Mouse (Mus musculus) liver, adult 2 months (tissue): ENCODE results near the gene Mras. TPM values are rescaled to one million over a fixed set of nuclear protein-coding genes. Genes with fewer than 3 reads are reported as not detected.

Experiments used
- DNase-seq: peaks from one replicate; pipeline ENCODE4 v3.0.0-alpha.2; 2011; ENCODE audit warnings: low read depth, low spot score; ENCODE audit errors: extremely low read depth
- H3K27ac ChIP-seq: fragments of 200-500 bp; replicated peaks from 2 replicates; pipeline ENCODE4 v1.5.1; 2012; ENCODE audit warnings: low read depth, mild to moderate bottlenecking, control low read depth, inconsistent platforms, low read length; ENCODE audit not compliant: insufficient read depth
- H3K27me3 ChIP-seq: fragments of 200-500 bp; 2 replicates; pipeline ENCODE4 v1.6.1; 2012; ENCODE audit warnings: mild to moderate bottlenecking, moderate library complexity, low read length, inconsistent platforms; ENCODE audit not compliant: control insufficient read depth, insufficient read depth
- H3K36me3 ChIP-seq: fragments of 200-500 bp; 2 replicates; pipeline ENCODE4 v1.6.1; 2012; ENCODE audit warnings: low read length, inconsistent platforms; ENCODE audit not compliant: control insufficient read depth, insufficient read depth
- H3K4me1 ChIP-seq: fragments of 200-500 bp; 2 replicates; pipeline ENCODE4 v1.6.1; 2011; ENCODE audit warnings: low read length; ENCODE audit not compliant: control insufficient read depth, insufficient read depth
- H3K4me3 ChIP-seq: fragments of 200-500 bp; 2 replicates; pipeline ENCODE4 v1.5.1; 2011; ENCODE audit warnings: low read depth, mild to moderate bottlenecking, control low read depth, low read length, moderate library complexity; ENCODE audit not compliant: insufficient read depth
- H3K79me2 ChIP-seq: fragments of 200-500 bp; 2 replicates; pipeline ENCODE4 v1.6.1; 2012; ENCODE audit warnings: inconsistent platforms, mild to moderate bottlenecking, low read length, moderate library complexity; ENCODE audit not compliant: control insufficient read depth, insufficient read depth
- H3K9ac ChIP-seq: fragments of 200-500 bp; 2 replicates; pipeline ENCODE4 v1.6.1; 2012; ENCODE audit warnings: low read depth, mild to moderate bottlenecking, control low read depth, inconsistent platforms, low read length
- CTCF ChIP-seq: fragments of 200-500 bp; IDR thresholded peaks from 2 replicates; pipeline ENCODE4 v1.5.1; 2011; ENCODE audit warnings: low read depth, low read length, control low read depth
- POLR2A ChIP-seq: fragments of 200-500 bp; IDR thresholded peaks from 2 replicates; pipeline ENCODE4 v1.6.1; 2011; ENCODE audit warnings: low read length, control low read depth; ENCODE audit not compliant: insufficient read depth; ENCODE audit errors: extremely low read depth
- WGBS: fragments of 180-500 bp; shearing (Covaris S2); methylation state at CpG from one replicate; pipeline ENCODE4 v1.1.7; 2018; 5-methylcytosine and 5-hydroxymethylcytosine counted together
- polyA plus RNA-seq: library from polyadenylated mRNA; depleted of rRNA; stranded (reverse); fragments of >200 nt; gene quantifications from 2 replicates; pipeline ENCODE4 v1.2.3, GENCODE M21; 2012
- total RNA-seq: library from RNA; depleted of rRNA; stranded (reverse); fragments of >200 nt; gene quantifications from 2 replicates; pipeline ENCODE4 v1.2.3, GENCODE M21; 2014

The Mras gene
- total and polyA plus RNA-seq, 2 experiments, result 2.9 to 4.1 TPM

GRCm38 (mm10) chr9:99471334-99471733 is 34.2 kb upstream of the Mras start:
- Histone ChIP-seq H3K9ac (no peak overlapping the region), H3K27ac (no peak overlapping the region), H3K36me3 (no peaks in the 10 kb centered on the region), H3K4me1 (0 out of 2 replicates have a peak, but pooled peaks cover 2% of the 10 kb centered on the region), H3K4me3 (no peak overlapping the region), H3K79me2 (no peaks in the 10 kb centered on the region), H3K27me3 (no peaks in the 10 kb centered on the region)
- WGBS, result 72% methylated on average over 7 of the region's 7 CpGs
- TF ChIP-seq POLR2A (no peak), CTCF (no peak)
- DNase-seq, result no peak

- Histone ChIP-seq H3K4me3 (no peak overlapping the region), H3K4me1 (0 out of 2 replicates have a peak, but pooled peaks cover 2% of the 10 kb centered on the region), H3K27me3 (no peaks in the 10 kb centered on the region), H3K36me3 (no peaks in the 10 kb centered on the region), H3K79me2 (no peaks in the 10 kb centered on the region), H3K27ac (no peak overlapping the region), H3K9ac (no peak overlapping the region)
- WGBS, result 76% methylated on average over 16 of the region's 16 CpGs
- no peak for DNase-seq
- TF ChIP-seq POLR2A (no peak), CTCF (no peak)
Measured at GRCm38 (mm10) chr9:99470347-99471092, 33.3 kb upstream of the Mras start.

GRCm38 (mm10) chr9:99469681-99470273 is 32.6 kb upstream of the Mras start:
- Histone ChIP-seq H3K9ac (no peak overlapping the region), H3K4me1 (0 out of 2 replicates have a peak, but pooled peaks cover 2% of the 10 kb centered on the region), H3K4me3 (no peak overlapping the region), H3K36me3 (no peaks in the 10 kb centered on the region), H3K27me3 (no peaks in the 10 kb centered on the region), H3K79me2 (no peaks in the 10 kb centered on the region), H3K27ac (no peak overlapping the region)
- TF ChIP-seq POLR2A, result no peak
- peak; percentile 43 for TF ChIP-seq CTCF
- WGBS, result 48% methylated on average over 8 of the region's 8 CpGs
- peak; percentile 63 for DNase-seq

GRCm38 (mm10) chr9:99468572-99468971 is 31.4 kb upstream of the Mras start:
- no peaks in the 10 kb centered on the region for H3K79me2 ChIP-seq
- no peak overlapping the region for H3K9ac ChIP-seq
- WGBS, result 90% methylated on average over 9 of the region's 9 CpGs
- DNase-seq, result no peak
- H3K4me3 ChIP-seq, result no peak overlapping the region
- H3K36me3 ChIP-seq, result no peaks in the 10 kb centered on the region
- H3K27me3 ChIP-seq, result no peaks in the 10 kb centered on the region
- H3K27ac ChIP-seq, result no peak overlapping the region
- TF ChIP-seq POLR2A (no peak), CTCF (no peak)
- 0 out of 2 replicates have a peak, but pooled peaks cover 2% of the 10 kb centered on the region for H3K4me1 ChIP-seq

- H3K4me1 ChIP-seq, result no peaks in the 10 kb centered on the region
- no peak overlapping the region for H3K9ac ChIP-seq
- no peaks in the 10 kb centered on the region for H3K79me2 ChIP-seq
- H3K36me3 ChIP-seq, result no peaks in the 10 kb centered on the region
- 87% methylated on average over 6 of the region's 6 CpGs for WGBS
- H3K4me3 ChIP-seq, result no peak overlapping the region
- no peak for DNase-seq
- no peak overlapping the region for H3K27ac ChIP-seq
- no peaks in the 10 kb centered on the region for H3K27me3 ChIP-seq
- TF ChIP-seq POLR2A, result no peak
Measured at GRCm38 (mm10) chr9:99464876-99465275, 27.7 kb upstream of the Mras start.

GRCm38 (mm10) chr9:99459730-99460129 is 22.5 kb upstream of the Mras start:
- TF ChIP-seq CTCF, result no peak
- 87% methylated on average over 4 of the region's 4 CpGs for WGBS
- H3K27ac ChIP-seq, result no peak overlapping the region
- no peak overlapping the region for H3K4me3 ChIP-seq
- H3K36me3 ChIP-seq, result no peaks in the 10 kb centered on the region
- no peaks in the 10 kb centered on the region for H3K4me1 ChIP-seq
- no peaks in the 10 kb centered on the region for H3K79me2 ChIP-seq
- no peak overlapping the region for H3K9ac ChIP-seq
- H3K27me3 ChIP-seq, result no peaks in the 10 kb centered on the region
- no peak for DNase-seq
